In genomic region chr9:102836279-102836678, GRCm38 (mm10) we compare ENCODE assay signal across 9 mouse cellular contexts. TPM values are rescaled to one million over a fixed set of nuclear protein-coding genes. Genes with fewer than 3 reads are reported as not detected.
DNase-seq lines count a peak whose midpoint lies in the region; ATAC-seq and TF ChIP-seq lines count a peak whose summit lies in the region.
"Had no signal": no experiment of that assay in that cellular context is flagged by ENCODE, and none has a peak within 500 bp of the region (broad histone marks: within the 10 kb centered on the region; RNA-seq: fewer than 3 reads in every experiment).

No protein-coding gene starts in this region.

- no peaks in the 10 kb centered on the region for H3K27me3 ChIP-seq in forebrain, embryonic 10.5 days (ENCODE audit: poor library complexity, severe bottlenecking)
- H3K27me3 ChIP-seq in intestine, postnatal 0 days (replicated peaks; ENCODE audit: control insufficient read depth, insufficient read depth, low read length) = no peaks in the 10 kb centered on the region
- no peaks in the 10 kb centered on the region for H3K27me3 ChIP-seq in neural tube, embryonic 12.5 days (replicated peaks)

- H3K9ac ChIP-seq in intestine, postnatal 0 days (ENCODE audit: low read depth, low read length) = peak overlapping the region; percentile 88; the same call in 1 of the 2 replicates
- H3K9ac ChIP-seq in neural tube, embryonic 12.5 days = no peak overlapping the region

- H3K4me3 ChIP-seq in left cerebral cortex, adult 2 months = peak overlapping the region; percentile 72
- peak overlapping the region; percentile 71 for H3K4me3 ChIP-seq in forebrain, embryonic 10.5 days
- peak overlapping the region; percentile 92; the same call in 1 of the 2 replicates for H3K4me3 ChIP-seq in intestine, postnatal 0 days (ENCODE audit: low read depth, low read length)
- 0 out of 2 replicates have a peak overlapping the region, but pooled peaks have one; percentile 94 for H3K4me3 ChIP-seq in neural tube, embryonic 12.5 days

- peak overlapping the region; percentile 63 for H3K4me2 ChIP-seq in intestine, postnatal 0 days (replicated peaks; ENCODE audit: low read depth)
- peak overlapping the region; percentile 70 for H3K4me2 ChIP-seq in neural tube, embryonic 12.5 days (replicated peaks)

- intact Hi-C loops in left cerebral cortex, adult 2 months (cut with DNase I) = no loop called here

- H3K4me1 ChIP-seq in forebrain, embryonic 10.5 days = peaks cover 62% of the 10 kb centered on the region
- peaks cover 19% of the 10 kb centered on the region; the same call in 1 of the 2 replicates for H3K4me1 ChIP-seq in intestine, postnatal 0 days (replicated peaks; ENCODE audit: control insufficient read depth, insufficient read depth, low read length)
- peaks cover 39% of the 10 kb centered on the region for H3K4me1 ChIP-seq in neural tube, embryonic 12.5 days

- no peaks in the 10 kb centered on the region for H3K36me3 ChIP-seq in forebrain, embryonic 10.5 days (replicated peaks)
- no peaks in the 10 kb centered on the region for H3K36me3 ChIP-seq in intestine, postnatal 0 days (ENCODE audit: control insufficient read depth, insufficient read depth)
- no peaks in the 10 kb centered on the region for H3K36me3 ChIP-seq in neural tube, embryonic 12.5 days

- DNase-seq in left cerebral cortex, adult 2 months (ENCODE audit: extremely low spot score in 1 of 2, low spot score in 2 of 2) = no peak
- no peak for DNase-seq in left cerebral cortex, adult 8-10 months (ENCODE audit: low spot score in 2 of 2)
- DNase-seq in forebrain, embryonic 10.5 days (ENCODE audit: extremely low spot score, low spot score) = no peak
- DNase-seq in cerebellum, adult 8-10 months = no peak
- no peak for DNase-seq in yolk sac, embryonic 10.5 days (ENCODE audit: low spot score)
- DNase-seq: cerebellum, postnatal 10 days had no signal

- 65% methylated on average over 9 of the region's 9 CpGs for WGBS in forebrain, embryonic 10.5 days
- WGBS in intestine, postnatal 0 days = 40% methylated on average over 9 of the region's 9 CpGs
- 57% methylated on average over 9 of the region's 9 CpGs for WGBS in neural tube, embryonic 12.5 days

- no peak overlapping the region; the same call in 1 of the 2 replicates for H3K27ac ChIP-seq in left cerebral cortex, adult 2 months
- H3K27ac ChIP-seq in forebrain, embryonic 10.5 days = no peak overlapping the region
- no peak overlapping the region for H3K27ac ChIP-seq in intestine, postnatal 0 days (ENCODE audit: low read depth, low read length)
- no peak overlapping the region for H3K27ac ChIP-seq in neural tube, embryonic 12.5 days

- TF ChIP-seq CTCF in left cerebral cortex, adult 2 months (IDR thresholded peaks at IDR 0.05) = no peak
- no peak for TF ChIP-seq CTCF in intestine, postnatal 0 days (IDR thresholded peaks at IDR 0.05; ENCODE audit: low read depth)

- no peaks in the 10 kb centered on the region for H3K9me3 ChIP-seq in forebrain, embryonic 10.5 days
- no peaks in the 10 kb centered on the region for H3K9me3 ChIP-seq in intestine, postnatal 0 days (ENCODE audit: control insufficient read depth)
- H3K9me3 ChIP-seq in neural tube, embryonic 12.5 days = no peaks in the 10 kb centered on the region

- no peak for ATAC-seq in intestine, postnatal 0 days
- ATAC-seq in neural tube, embryonic 12.5 days (ENCODE audit: low FRiP score, low read depth) = no peak
- no peak for ATAC-seq in megakaryocyte progenitor cell, adult 5-6 weeks (replicated peaks; ENCODE audit: poor library complexity)

RNA-seq across cellular contexts. Expression of gene Ryk, which starts 1.6 kb away (rescaled TPM):
- total RNA-seq in left cerebral cortex, adult 2 months (2021) = 10 to 100 TPM; 35.4 to 42.5 TPM
- total RNA-seq in left cerebral cortex, adult 8-10 months (2022) = 10 to 100 TPM; 32.7 to 36.9 (median 34.2) TPM
- polyA plus RNA-seq in forebrain, embryonic 10.5 days (2016; fragmentation: Nextera tagmentation; extraction: Ambion mirVana) = 14.4 and 14.5 TPM in 2 replicates
- 22.3 and 23.9 TPM in 2 replicates for polyA plus RNA-seq in intestine, postnatal 0 days (2015; fragmentation: Nextera tagmentation; extraction: Ambion mirVana)
- 19.7 and 20.0 TPM in 2 replicates for polyA plus RNA-seq in neural tube, embryonic 12.5 days (2016; fragmentation: Nextera tagmentation; extraction: Ambion mirVana)
- total RNA-seq in megakaryocyte progenitor cell, adult 5-6 weeks (2015) = 1.3 and 1.6 TPM in 2 replicates
- 0.54 and 2.8 TPM in 2 replicates for total RNA-seq in megakaryocyte progenitor cell, adult 5-6 weeks (2017)

Comparison
In these comparisons a context has a peak if more than half of its experiments do, and no peak if none do; other contexts are left out.
1. RNA of gene Ryk, which starts 1.6 kb away (total RNA-seq): 35.4 to 42.5 TPM in left cerebral cortex, adult 2 months and 32.7 to 36.9 TPM in left cerebral cortex, adult 8-10 months; 0.54 to 2.8 TPM in megakaryocyte progenitor cell, adult 5-6 weeks; every median in the first group is over 4 times any median in the second.
2. Peak in every context shown above with its lines, with median percentiles within 50 percentile points of each other: H3K4me3 ChIP-seq.